Mouse (Mus musculus) mouse trophoblast stem cell (cell line): ENCODE measurements around the gene Prtn3.
"Not testable (repeated sequence)": the region's sequence is repeated elsewhere in the genome, so short reads cannot be mapped to it uniquely, and the experiment has no call there.

ENCODE experiments used
- in situ Hi-C, 2 experiments: fragments of 300-500 bp; cut with MseI, MboI; formaldehyde crosslinking; loops; 2 replicates in 1 of 2; 3 replicates in 1 of 2; pipeline ENCODE4 v1.15.1; 2025

Gene Prtn3

GRCm38 (mm10) chr10:79877174-79877573, 2.9 kb downstream of the Prtn3 start:
- in situ Hi-C loops = no loop called here

GRCm38 (mm10) chr10:79877757-79878156, 3.5 kb downstream of the Prtn3 start:
- in situ Hi-C loops = no loop called here

- in situ Hi-C loops = no loop called here
These were observed 5.3 kb downstream of the Prtn3 start for GRCm38 (mm10) chr10:79879527-79879926.

GRCm38 (mm10) chr10:79880721-79881120, 6.4 kb downstream of the Prtn3 start:
- in situ Hi-C loops = loop anchor here in 1 of 2 experiments (10.0 kb wide), 1 partner anchor 74 kb away; no protein-coding TSS in a partner anchor

- in situ Hi-C loops = loop anchor here in 1 of 2 experiments (10.0 kb wide), 1 partner anchor 73 kb away; no protein-coding TSS in a partner anchor
These were observed 7.7 kb downstream of the Prtn3 start for GRCm38 (mm10) chr10:79881981-79882380.

GRCm38 (mm10) chr10:79883297-79884084, 9.2 kb downstream of the Prtn3 start:
- in situ Hi-C loops = loop anchor here in 1 of 2 experiments (10.0 kb wide), 1 partner anchor 71 kb away; no protein-coding TSS in a partner anchor

GRCm38 (mm10) chr10:79884446-79884845, 10.2 kb downstream of the Prtn3 start:
- in situ Hi-C loops = loop anchor here in 1 of 2 experiments (10.0 kb wide), 1 partner anchor 70 kb away; no protein-coding TSS in a partner anchor

- in situ Hi-C loops = loop anchor here (5.0 to 10.0 kb wide), 2 partner anchors 37 to 70 kb away; partner anchors contain the start of gene R3hdm4 (in 1 of the 2)
These were observed 10.7 kb downstream of the Prtn3 start for GRCm38 (mm10) chr10:79884938-79885337.

GRCm38 (mm10) chr10:79886054-79886453, 11.8 kb downstream of the Prtn3 start, which contains the start of gene Elane:
TSS of gene Elane (plus strand) at chr10:79886247.
- in situ Hi-C loops = loop anchor here (5.0 to 10.0 kb wide), 2 partner anchors 36 to 69 kb away; partner anchors contain the start of gene R3hdm4 (in 1 of the 2)

- in situ Hi-C loops = loop anchor here (5.0 to 10.0 kb wide), 2 partner anchors 36 to 68 kb away; partner anchors contain the start of gene R3hdm4 (in 1 of the 2)
These were observed 12.3 kb downstream of the Prtn3 start for GRCm38 (mm10) chr10:79886611-79887010.

- in situ Hi-C loops = loop anchor here (5.0 to 10.0 kb wide), 2 partner anchors 33 to 65 kb away; partner anchors contain the start of gene R3hdm4 (in 1 of the 2)
These were observed 15.1 kb downstream of the Prtn3 start for GRCm38 (mm10) chr10:79889386-79889785.

GRCm38 (mm10) chr10:79890670-79891069, 16.4 kb downstream of the Prtn3 start, which contains the start of gene Cfd:
TSS of gene Cfd (plus strand) at chr10:79890853.
- in situ Hi-C loops = no loop called here

GRCm38 (mm10) chr10:79892451-79893118, 18.3 kb downstream of the Prtn3 start:
- in situ Hi-C loops = not testable (repeated sequence)

GRCm38 (mm10) chr10:79896306-79896705, 22.0 kb downstream of the Prtn3 start:
- in situ Hi-C loops = no loop called here

- in situ Hi-C loops = no loop called here
These were observed 22.5 kb downstream of the Prtn3 start for GRCm38 (mm10) chr10:79896814-79897213.

- in situ Hi-C loops = no loop called here
These were observed 23.3 kb downstream of the Prtn3 start for GRCm38 (mm10) chr10:79897316-79898245.

GRCm38 (mm10) chr10:79900951-79901410, 26.7 kb downstream of the Prtn3 start:
- in situ Hi-C loops = no loop called here

- in situ Hi-C loops = no loop called here
These were observed 32.4 kb downstream of the Prtn3 start for GRCm38 (mm10) chr10:79906712-79907111.

GRCm38 (mm10) chr10:79907415-79907814, 33.1 kb downstream of the Prtn3 start:
- in situ Hi-C loops = no loop called here

GRCm38 (mm10) chr10:79908167-79909091, 34.2 kb downstream of the Prtn3 start, which contains the start of gene Med16:
TSS of gene Med16 (minus strand) at chr10:79908923.
- in situ Hi-C loops = no loop called here
